Mouse (Mus musculus) granulocyte monocyte progenitor cell, adult 5-6 weeks (primary cell): ENCODE data around the gene Trmt1l. TPM values are rescaled to one million over a fixed set of nuclear protein-coding genes. Genes with fewer than 3 reads are reported as not detected.

Source experiments
- ATAC-seq: replicated peaks from 2 replicates; pipeline ENCODE4 v1.8.0; 2016; ENCODE audit warnings: mild to moderate bottlenecking, moderate TSS enrichment, inconsistent platforms; ENCODE audit not compliant: poor library complexity, severe bottlenecking
- total RNA-seq, 2 experiments: library from RNA; stranded (forward) in 1 of 2; stranded (reverse) in 1 of 2; fragments of 200-712, 200-1000 nt in 1 of 2; fragments of >200 nt in 1 of 2; fragmentation: Nextera tagmentation in 1 of 2; gene quantifications; 2 replicates each; pipeline ENCODE4 v1.2.3; 2014 to 2017

Trmt1l gene
- total RNA-seq, 2 experiments from 2014 or later = 19.1 to 38.1 TPM

DNA sequence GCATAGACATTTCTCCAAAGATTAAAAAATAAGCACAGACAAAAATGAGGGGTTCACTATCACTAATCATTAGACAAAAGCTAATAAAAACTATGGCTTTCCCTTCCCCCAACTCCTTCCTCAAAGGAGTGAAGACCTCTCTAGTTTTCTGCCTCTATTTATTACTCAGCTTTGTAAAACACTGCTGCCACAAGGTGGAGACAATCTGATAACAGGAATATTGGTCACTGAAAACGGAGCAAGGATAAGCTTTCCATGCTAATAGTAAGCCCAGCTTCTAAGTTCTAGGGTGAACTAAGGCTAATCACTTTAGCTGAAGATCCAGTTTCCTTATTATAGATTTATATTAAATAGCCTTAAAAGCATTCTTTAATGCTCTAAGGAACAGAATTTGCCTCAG, 64.1 kb downstream of the Trmt1l start:
- ATAC-seq = no peak

DNA sequence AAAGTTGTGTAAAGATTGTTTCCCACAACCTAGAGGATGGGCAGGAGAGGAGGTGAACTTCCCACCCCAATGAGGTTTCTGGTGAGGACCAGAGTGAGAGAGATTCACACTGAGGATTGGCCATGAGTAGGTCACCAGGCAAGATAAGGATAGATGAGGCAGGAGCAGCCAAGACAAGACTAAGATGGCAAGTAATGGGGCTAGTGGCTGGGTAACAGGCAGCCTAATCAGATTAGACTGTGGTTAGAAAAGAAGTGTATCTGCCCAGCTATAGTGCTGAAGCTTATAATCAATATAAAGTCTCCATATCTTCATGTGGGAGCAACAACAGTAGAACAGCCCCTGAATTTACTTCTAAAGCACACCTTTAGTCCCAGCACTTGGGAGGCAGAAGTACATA, 65.5 kb downstream of the Trmt1l start:
- ATAC-seq = no peak

DNA sequence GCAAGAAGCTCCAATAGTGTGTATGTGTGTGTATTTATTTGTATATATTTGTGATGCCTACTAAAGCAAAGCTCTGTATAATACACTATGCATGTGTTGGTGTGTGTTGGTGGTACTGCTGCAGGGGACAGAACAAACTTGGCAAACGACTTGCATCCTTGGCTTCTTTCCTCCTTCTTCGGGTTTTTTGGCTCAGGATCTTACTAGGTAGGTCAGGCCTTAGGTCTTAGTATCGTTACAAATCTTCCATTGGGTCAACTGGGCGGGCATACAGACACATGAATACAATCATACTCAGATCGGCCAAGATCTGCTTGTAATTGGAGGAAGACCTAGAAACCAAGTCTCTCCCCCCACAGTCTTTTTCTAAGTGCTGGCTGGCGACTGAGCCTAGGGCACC, 66.4 kb downstream of the Trmt1l start:
- no peak for ATAC-seq

DNA sequence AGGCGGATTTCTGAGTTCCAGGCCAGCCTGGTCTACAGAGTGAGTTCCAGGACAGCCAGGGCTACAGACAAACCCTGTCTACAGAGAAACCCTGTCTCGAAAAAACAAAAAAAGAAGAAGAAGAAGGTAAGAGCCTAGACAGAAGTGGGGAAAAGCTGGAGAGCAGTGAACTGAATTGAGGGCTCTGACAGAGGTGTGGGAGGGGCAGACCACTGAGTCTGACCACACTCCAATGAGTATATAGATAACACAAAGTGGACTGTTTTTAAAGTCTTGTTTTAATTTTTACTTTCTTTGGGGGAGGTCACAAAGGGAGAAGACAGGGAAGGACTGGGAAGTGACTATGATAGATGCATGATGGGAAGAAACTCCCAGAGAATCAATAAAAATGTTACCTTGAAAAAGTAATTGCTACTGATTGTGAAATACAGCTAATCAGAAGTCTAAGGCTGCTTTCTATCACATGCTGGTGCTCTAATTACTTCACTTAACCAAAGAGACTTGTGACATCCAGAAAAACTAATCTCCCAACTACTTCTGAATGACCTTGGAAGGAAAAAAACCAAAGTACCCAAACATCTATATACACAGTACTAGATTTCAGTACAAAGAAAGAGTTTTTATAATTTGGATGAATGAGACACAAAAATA, 67.4 kb downstream of the Trmt1l start:
- ATAC-seq = no peak; the same call in 1 of the 2 replicates

DNA sequence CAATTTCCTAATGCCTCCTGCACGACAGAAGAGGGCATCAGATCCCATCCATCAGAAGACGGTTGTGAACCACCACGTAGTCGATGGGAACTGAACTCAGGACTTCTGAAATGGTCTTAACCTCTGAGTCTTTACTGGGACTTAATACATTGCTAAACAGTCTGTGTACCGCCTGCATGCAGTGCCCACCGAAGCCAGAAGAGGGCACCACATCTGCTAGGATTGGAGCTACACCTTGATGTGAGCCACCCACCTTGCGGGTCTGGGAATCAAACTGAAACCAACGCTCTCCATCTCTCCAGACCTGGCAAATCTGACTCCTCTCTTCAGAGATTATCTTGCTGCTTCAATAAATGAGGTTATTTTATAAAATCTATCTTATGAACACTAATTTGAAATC, 68.7 kb downstream of the Trmt1l start:
- peak; percentile 31; the same call in 1 of the 2 replicates for ATAC-seq

DNA sequence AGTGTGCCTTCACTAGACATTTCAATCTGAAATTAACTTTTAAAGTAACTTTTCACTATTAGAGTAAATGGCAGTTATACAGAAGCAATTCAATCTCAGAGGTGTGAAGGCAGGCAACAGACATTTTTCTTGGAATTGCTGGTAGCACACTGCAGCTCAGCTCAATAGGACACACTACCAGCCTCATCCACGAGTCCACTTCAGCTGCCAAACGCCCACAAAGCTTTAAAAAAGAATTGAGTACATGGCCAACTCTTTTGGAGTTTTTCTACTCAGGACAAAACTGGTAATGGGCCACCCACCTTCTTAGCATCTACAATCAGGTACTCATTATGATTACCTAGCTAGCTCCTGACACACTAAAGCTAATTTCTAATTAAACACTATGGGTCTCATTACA, 69.6 kb downstream of the Trmt1l start:
- ATAC-seq = no peak

DNA sequence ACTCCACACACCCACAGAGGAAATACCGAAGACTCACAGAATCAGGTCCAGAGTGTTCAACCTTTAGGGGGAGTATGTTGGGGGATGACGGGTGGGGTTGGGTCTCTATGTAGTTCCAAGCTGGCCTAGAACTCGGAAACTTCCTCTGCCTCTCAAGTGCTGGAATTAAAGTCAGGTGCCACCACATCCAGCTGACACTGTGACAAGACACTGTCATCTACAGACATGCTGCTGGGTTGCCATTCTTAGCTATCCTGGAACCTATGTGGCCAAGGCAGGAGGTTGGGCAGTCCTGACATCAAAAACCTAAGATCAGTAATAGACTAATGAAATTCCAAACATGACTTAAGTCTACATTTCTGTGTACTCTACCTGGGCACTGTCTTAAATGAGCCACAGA, 70.0 kb downstream of the Trmt1l start:
- no peak for ATAC-seq

DNA sequence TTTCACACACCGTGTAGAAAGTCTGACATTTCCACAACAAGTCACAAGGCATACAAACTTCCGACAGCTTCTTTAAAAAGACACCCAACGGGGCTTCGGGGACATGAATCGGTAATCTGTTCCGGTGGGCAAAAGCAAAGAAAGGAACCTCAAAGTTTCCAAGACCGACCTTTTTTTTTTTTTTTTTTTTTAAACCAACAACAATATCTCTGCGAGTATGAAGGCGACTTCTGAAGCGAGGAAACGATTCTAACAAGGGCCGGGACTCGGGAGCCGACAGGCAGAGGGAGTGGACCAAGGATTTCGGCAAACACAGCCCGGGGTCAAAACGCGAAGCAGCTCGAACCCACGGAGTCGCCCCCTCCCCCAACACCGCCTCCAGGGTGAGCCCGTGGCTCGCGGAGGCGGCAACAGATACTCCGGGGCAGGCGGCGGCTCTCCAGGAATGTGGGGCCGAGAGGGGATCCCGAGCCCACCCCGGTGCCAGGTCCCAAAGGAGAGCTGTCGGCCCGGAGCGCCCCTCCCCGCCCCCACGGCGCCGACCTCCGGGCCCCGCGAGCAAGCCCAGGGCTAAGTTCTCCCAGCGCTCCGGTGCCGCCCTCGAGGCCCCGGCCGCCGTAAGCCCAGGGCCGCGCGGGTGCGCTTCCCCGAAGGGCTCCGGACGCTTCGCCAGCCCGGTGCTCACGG, 71.6 kb downstream of the Trmt1l start:
- ATAC-seq = peak; percentile 6; the same call in 1 of the 2 replicates

DNA sequence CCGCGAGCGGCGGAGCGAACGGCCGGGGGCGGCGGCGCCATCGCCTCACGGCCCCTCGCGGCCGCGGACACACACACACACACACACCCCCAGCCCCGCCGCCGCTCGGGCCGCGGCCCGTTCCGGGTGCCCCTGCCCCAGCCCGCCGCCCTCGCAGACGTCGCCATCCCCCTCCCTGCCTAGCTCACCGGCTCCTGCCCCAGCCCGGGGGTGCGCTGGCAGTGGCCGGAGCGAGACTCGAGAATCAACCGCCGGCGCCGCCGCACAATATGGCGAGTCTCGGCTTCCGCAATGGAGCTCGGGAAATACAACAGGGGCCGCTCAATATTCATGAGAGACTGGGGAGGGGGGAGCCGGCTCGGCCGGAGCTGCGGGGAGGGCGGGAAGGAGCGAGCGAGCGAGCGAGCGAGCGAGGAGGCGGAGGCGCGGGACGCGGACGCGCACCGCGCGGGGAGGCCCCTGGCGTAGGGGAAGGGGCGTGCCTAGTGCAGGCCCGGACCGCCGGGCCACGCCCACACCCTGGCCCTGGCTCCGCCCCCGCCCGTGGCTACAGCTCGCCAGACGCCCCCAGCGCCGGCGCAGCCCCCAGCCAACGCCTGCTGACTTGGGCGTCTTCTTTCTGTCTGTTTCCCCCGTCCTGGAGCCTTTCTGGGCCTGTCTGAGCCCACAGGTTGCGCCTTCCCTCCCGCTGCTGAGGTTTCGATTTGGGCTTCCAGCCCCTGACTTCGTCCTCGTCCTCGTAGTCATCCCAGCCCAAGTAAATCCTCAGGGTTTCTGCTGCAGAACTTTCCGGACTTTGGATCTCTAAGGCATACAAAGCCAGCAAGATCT, 72.4 kb downstream of the Trmt1l start, which contains the start of gene Rnf2:
Rnf2 (minus strand) TSS at position 425 of the 831 bp plus-strand sequence.
- peak; percentile 90 for ATAC-seq

Other genes with a start within 250 kb of the Trmt1l start
- gene Gm47985, start 246.0 kb upstream of the Trmt1l start, total RNA-seq (2014; fragmentation: Nextera tagmentation) = not detected in 2 replicates
- not detected in 2 replicates for gene Gm47985, start 246.0 kb upstream of the Trmt1l start, total RNA-seq (2017)
- not detected in 2 replicates for gene Gm8947, start 236.2 kb upstream of the Trmt1l start, total RNA-seq (2014; fragmentation: Nextera tagmentation)
- 0.47 TPM in 1 of 2 replicates, not detected in the other for gene Gm8947, start 236.2 kb upstream of the Trmt1l start, total RNA-seq (2017)
- not detected in 2 replicates for gene Gm47995, start 230.1 kb upstream of the Trmt1l start, total RNA-seq (2014; fragmentation: Nextera tagmentation)
- not detected in 2 replicates for gene Gm47995, start 230.1 kb upstream of the Trmt1l start, total RNA-seq (2017)
- not detected in 2 replicates for gene 3110040M04Rik, start 224.4 kb upstream of the Trmt1l start, total RNA-seq (2014; fragmentation: Nextera tagmentation)
- not detected in 2 replicates for gene 3110040M04Rik, start 224.4 kb upstream of the Trmt1l start, total RNA-seq (2017)
- gene Gm47996, start 218.4 kb upstream of the Trmt1l start, total RNA-seq (2014; fragmentation: Nextera tagmentation) = not detected in 2 replicates
- not detected in 2 replicates for gene Gm47996, start 218.4 kb upstream of the Trmt1l start, total RNA-seq (2017)
- gene Ivns1abp, start 84.1 kb upstream of the Trmt1l start, total RNA-seq (2014; fragmentation: Nextera tagmentation) = 284 and 329 TPM in 2 replicates
- 441 and 484 TPM in 2 replicates for gene Ivns1abp, start 84.1 kb upstream of the Trmt1l start, total RNA-seq (2017)
- 20.3 and 39.4 TPM in 2 replicates for gene Swt1, start 87 bp upstream of the Trmt1l start, total RNA-seq (2014; fragmentation: Nextera tagmentation)
- gene Swt1, start 87 bp upstream of the Trmt1l start, total RNA-seq (2017) = 15.3 and 24.4 TPM in 2 replicates
- gene Rnf2, start 72.4 kb downstream of the Trmt1l start, total RNA-seq (2014; fragmentation: Nextera tagmentation) = 32.7 and 45.1 TPM in 2 replicates
- gene Rnf2, start 72.4 kb downstream of the Trmt1l start, total RNA-seq (2017) = 74.3 and 95.9 TPM in 2 replicates
- 3.3 and 4.6 TPM in 2 replicates for gene Fam129a, start 142.6 kb downstream of the Trmt1l start, total RNA-seq (2014; fragmentation: Nextera tagmentation)
- 6.3 and 6.5 TPM in 2 replicates for gene Fam129a, start 142.6 kb downstream of the Trmt1l start, total RNA-seq (2017)